Mouse (Mus musculus): ENCODE data around the gene Cntrl.
A peak's percentile ranks its signal among the peaks of the same experiment; 100 is the strongest.

Gene Cntrl

GRCm38 (mm10) chr2:35109141-35109923, at the start of gene Cntrl:
Gene Cntrl (plus strand): TSS chr2:35109492.
- peak; percentile 81 for DNase-seq (ENCODE audit: low read depth, low spot score)

GRCm38 (mm10) chr2:35060256-35060655, 49.0 kb upstream of the Cntrl start:
- no peak for DNase-seq (ENCODE audit: low read depth, low spot score)

GRCm38 (mm10) chr2:35060897-35061296, 48.4 kb upstream of the Cntrl start:
- DNase-seq (ENCODE audit: low read depth, low spot score): no peak

- no peak for DNase-seq (ENCODE audit: low read depth, low spot score)
These were observed 48.0 kb upstream of the Cntrl start, which contains the start of gene Hc for GRCm38 (mm10) chr2:35061338-35061737. Gene Hc (minus strand): TSS chr2:35061438.

- DNase-seq (ENCODE audit: low read depth, low spot score): no peak
These were observed 45.8 kb upstream of the Cntrl start for GRCm38 (mm10) chr2:35063333-35064030.

- DNase-seq (ENCODE audit: low read depth, low spot score): no peak
These were observed 42.7 kb upstream of the Cntrl start for GRCm38 (mm10) chr2:35066525-35067082.

- DNase-seq (ENCODE audit: low read depth, low spot score): no peak
These were observed 42.2 kb upstream of the Cntrl start for GRCm38 (mm10) chr2:35067117-35067516.

GRCm38 (mm10) chr2:35069124-35069523, 40.2 kb upstream of the Cntrl start:
- DNase-seq (ENCODE audit: low read depth, low spot score): no peak

- DNase-seq (ENCODE audit: low read depth, low spot score): no peak
These were observed 39.0 kb upstream of the Cntrl start for GRCm38 (mm10) chr2:35070275-35070674.

- DNase-seq (ENCODE audit: low read depth, low spot score): no peak
These were observed 36.7 kb upstream of the Cntrl start for GRCm38 (mm10) chr2:35072547-35072946.

- no peak for DNase-seq (ENCODE audit: low read depth, low spot score)
These were observed 35.0 kb upstream of the Cntrl start for GRCm38 (mm10) chr2:35074328-35074727.

- no peak for DNase-seq (ENCODE audit: low read depth, low spot score)
These were observed 30.1 kb upstream of the Cntrl start for GRCm38 (mm10) chr2:35079166-35079565.

GRCm38 (mm10) chr2:35087418-35087817, 21.9 kb upstream of the Cntrl start:
- no peak for DNase-seq (ENCODE audit: low read depth, low spot score)

GRCm38 (mm10) chr2:35100529-35100928, 8.8 kb upstream of the Cntrl start:
- no peak for DNase-seq (ENCODE audit: low read depth, low spot score)

- no peak for DNase-seq (ENCODE audit: low read depth, low spot score)
These were observed 7.8 kb upstream of the Cntrl start, which contains the start of gene AI182371 for GRCm38 (mm10) chr2:35101443-35101842. Gene AI182371 (minus strand): TSS chr2:35101543.

GRCm38 (mm10) chr2:35102777-35103176, 6.5 kb upstream of the Cntrl start:
- no peak for DNase-seq (ENCODE audit: low read depth, low spot score)

GRCm38 (mm10) chr2:35103558-35103957, 5.7 kb upstream of the Cntrl start:
- DNase-seq (ENCODE audit: low read depth, low spot score): no peak

- DNase-seq (ENCODE audit: low read depth, low spot score): no peak
These were observed 4.4 kb upstream of the Cntrl start for GRCm38 (mm10) chr2:35104843-35105242.

GRCm38 (mm10) chr2:35107984-35108635, 1.2 kb upstream of the Cntrl start:
- DNase-seq (ENCODE audit: low read depth, low spot score): no peak

GRCm38 (mm10) chr2:35108712-35109111, 580 bp upstream of the Cntrl start:
- DNase-seq (ENCODE audit: low read depth, low spot score): no peak

- DNase-seq (ENCODE audit: low read depth, low spot score): no peak
These were observed 622 bp downstream of the Cntrl start for GRCm38 (mm10) chr2:35109924-35110304.

GRCm38 (mm10) chr2:35110521-35110920, 1.2 kb downstream of the Cntrl start:
- no peak for DNase-seq (ENCODE audit: low read depth, low spot score)
